Mouse (Mus musculus) liver, adult 2 months (tissue): ENCODE data around the gene Mrnip. TPM values are rescaled to one million over a fixed set of nuclear protein-coding genes. Genes with fewer than 3 reads are reported as not detected.

ENCODE experiments used
- DNase-seq: peaks from one replicate; pipeline ENCODE4 v3.0.0-alpha.2; 2011; ENCODE audit warnings: low read depth, low spot score; ENCODE audit errors: extremely low read depth
- H3K27ac ChIP-seq: fragments of 200-500 bp; replicated peaks from 2 replicates; pipeline ENCODE4 v1.5.1; 2012; ENCODE audit warnings: low read depth, mild to moderate bottlenecking, control low read depth, inconsistent platforms, low read length; ENCODE audit not compliant: insufficient read depth
- H3K27me3 ChIP-seq: fragments of 200-500 bp; 2 replicates; pipeline ENCODE4 v1.6.1; 2012; ENCODE audit warnings: mild to moderate bottlenecking, moderate library complexity, low read length, inconsistent platforms; ENCODE audit not compliant: control insufficient read depth, insufficient read depth
- H3K36me3 ChIP-seq: fragments of 200-500 bp; 2 replicates; pipeline ENCODE4 v1.6.1; 2012; ENCODE audit warnings: low read length, inconsistent platforms; ENCODE audit not compliant: control insufficient read depth, insufficient read depth
- H3K4me1 ChIP-seq: fragments of 200-500 bp; 2 replicates; pipeline ENCODE4 v1.6.1; 2011; ENCODE audit warnings: low read length; ENCODE audit not compliant: control insufficient read depth, insufficient read depth
- H3K4me3 ChIP-seq: fragments of 200-500 bp; 2 replicates; pipeline ENCODE4 v1.5.1; 2011; ENCODE audit warnings: low read depth, mild to moderate bottlenecking, control low read depth, low read length, moderate library complexity; ENCODE audit not compliant: insufficient read depth
- H3K79me2 ChIP-seq: fragments of 200-500 bp; 2 replicates; pipeline ENCODE4 v1.6.1; 2012; ENCODE audit warnings: inconsistent platforms, mild to moderate bottlenecking, low read length, moderate library complexity; ENCODE audit not compliant: control insufficient read depth, insufficient read depth
- H3K9ac ChIP-seq: fragments of 200-500 bp; 2 replicates; pipeline ENCODE4 v1.6.1; 2012; ENCODE audit warnings: low read depth, mild to moderate bottlenecking, control low read depth, inconsistent platforms, low read length
- CTCF ChIP-seq: fragments of 200-500 bp; IDR thresholded peaks from 2 replicates; pipeline ENCODE4 v1.5.1; 2011; ENCODE audit warnings: low read depth, low read length, control low read depth
- POLR2A ChIP-seq: fragments of 200-500 bp; IDR thresholded peaks from 2 replicates; pipeline ENCODE4 v1.6.1; 2011; ENCODE audit warnings: low read length, control low read depth; ENCODE audit not compliant: insufficient read depth; ENCODE audit errors: extremely low read depth
- WGBS: fragments of 180-500 bp; shearing (Covaris S2); methylation state at CpG from one replicate; pipeline ENCODE4 v1.1.7; 2018; 5-methylcytosine and 5-hydroxymethylcytosine counted together
- polyA plus RNA-seq: library from polyadenylated mRNA; depleted of rRNA; stranded (reverse); fragments of >200 nt; gene quantifications from 2 replicates; pipeline ENCODE4 v1.2.3, GENCODE M21; 2012
- total RNA-seq: library from RNA; depleted of rRNA; stranded (reverse); fragments of >200 nt; gene quantifications from 2 replicates; pipeline ENCODE4 v1.2.3, GENCODE M21; 2014

Gene Mrnip
- total and polyA plus RNA-seq, 2 experiments, result 8.5 to 9.9 TPM

DNA sequence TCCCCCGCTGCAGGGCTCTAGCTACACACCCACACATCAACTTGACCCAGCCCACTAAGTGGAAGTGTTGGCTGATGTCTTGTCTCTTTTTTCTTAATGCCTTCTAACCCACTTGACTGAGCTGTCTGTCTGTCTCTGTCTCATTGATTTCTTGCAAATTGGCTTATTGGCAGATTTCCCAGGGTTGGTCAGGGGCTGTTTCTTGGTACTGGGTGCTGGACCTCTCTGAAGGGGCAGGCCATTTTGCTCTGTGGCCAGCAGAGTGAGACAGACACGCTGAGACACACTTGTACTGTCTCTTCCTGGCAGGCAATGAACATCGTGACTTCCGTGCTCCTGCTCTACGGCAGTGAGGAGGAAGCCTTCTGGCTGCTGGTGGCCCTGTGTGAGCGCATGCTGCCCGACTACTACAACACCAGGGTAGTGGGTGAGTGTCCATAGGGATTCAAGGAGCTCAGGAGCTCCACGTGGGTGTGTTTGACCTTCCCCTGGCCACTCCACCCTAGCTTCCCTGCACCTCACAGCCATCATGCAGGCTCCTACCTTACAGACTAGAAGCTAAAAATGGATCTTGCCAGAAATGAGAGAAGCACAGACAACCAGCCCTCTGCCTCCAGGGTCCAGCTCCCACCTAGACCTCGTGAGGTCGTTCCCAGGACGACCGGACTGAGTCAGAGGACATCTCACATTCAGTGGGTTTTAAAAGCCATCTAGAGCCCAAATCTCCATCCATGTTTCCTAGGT lies 19.3 kb upstream of the Mrnip start:
- WGBS, result 78% methylated on average over 12 of the region's 12 CpGs
- Histone ChIP-seq H3K4me3 (no peak overlapping the region), H3K79me2 (no peaks in the 10 kb centered on the region), H3K27me3 (no peaks in the 10 kb centered on the region), H3K4me1 (peaks cover 10% of the 10 kb centered on the region), H3K27ac (no peak overlapping the region), H3K9ac (no peak overlapping the region), H3K36me3 (peaks cover 21% of the 10 kb centered on the region)
- TF ChIP-seq CTCF (no peak), POLR2A (no peak)
- no peak for DNase-seq

DNA sequence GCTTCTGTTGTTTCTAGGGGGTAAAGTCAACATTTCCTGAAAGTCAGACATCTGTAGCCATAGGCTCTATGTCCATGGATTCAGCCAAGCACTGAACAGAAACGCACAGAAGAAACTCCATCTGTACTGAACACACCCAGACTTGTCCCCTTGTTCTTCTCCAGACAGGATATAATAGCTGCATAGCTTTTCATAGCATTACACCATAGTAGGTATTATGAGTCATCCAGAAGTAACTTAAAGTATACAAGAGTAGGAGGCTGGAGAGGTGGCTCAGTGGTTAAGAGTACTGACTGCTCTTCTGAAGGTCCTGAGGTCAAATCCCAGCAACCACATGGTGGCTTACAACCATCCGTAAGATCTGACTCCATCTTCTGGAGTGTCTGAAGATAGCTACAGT lies 18.5 kb upstream of the Mrnip start:
- H3K4me1 ChIP-seq, result peaks cover 12% of the 10 kb centered on the region
- no peak for DNase-seq
- H3K27me3 ChIP-seq, result no peaks in the 10 kb centered on the region
- peaks cover 14% of the 10 kb centered on the region; the same call in 1 of the 2 replicates for H3K36me3 ChIP-seq
- WGBS, result 95% methylated on average over 2 of the region's 2 CpGs
- no peak for TF ChIP-seq CTCF
- TF ChIP-seq POLR2A, result no peak
- no peaks in the 10 kb centered on the region for H3K79me2 ChIP-seq
- H3K9ac ChIP-seq, result no peak overlapping the region
- no peak overlapping the region for H3K4me3 ChIP-seq
- H3K27ac ChIP-seq, result no peak overlapping the region

DNA sequence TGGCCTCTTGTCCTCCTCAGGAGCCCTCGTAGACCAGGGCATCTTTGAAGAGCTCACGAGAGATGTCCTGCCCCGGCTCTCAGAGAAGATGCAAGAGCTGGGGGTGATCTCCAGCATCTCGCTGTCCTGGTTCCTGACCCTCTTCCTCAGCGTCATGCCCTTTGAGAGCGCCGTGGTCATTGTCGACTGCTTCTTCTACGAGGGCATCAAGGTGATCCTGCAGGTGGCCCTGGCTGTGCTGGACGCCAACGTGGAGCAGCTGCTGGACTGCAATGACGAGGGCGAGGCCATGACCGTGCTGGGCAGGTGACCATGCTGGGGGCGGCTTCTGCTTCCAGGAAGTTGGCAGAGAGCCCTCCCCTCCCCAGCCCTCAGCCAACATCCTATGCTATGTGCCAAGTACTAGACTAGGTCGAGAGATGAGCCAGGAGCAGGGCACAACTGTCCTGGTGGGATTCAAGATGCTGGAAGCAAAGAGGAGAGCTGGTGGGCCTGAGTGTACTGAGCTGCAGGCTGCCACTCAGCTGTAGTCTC lies 17.5 kb upstream of the Mrnip start:
- H3K4me1 ChIP-seq, result peaks cover 18% of the 10 kb centered on the region
- TF ChIP-seq CTCF, result no peak
- H3K27ac ChIP-seq, result no peak overlapping the region
- H3K36me3 ChIP-seq, result peaks cover 12% of the 10 kb centered on the region; the same call in 1 of the 2 replicates
- 62% methylated on average over 16 of the region's 16 CpGs for WGBS
- no peak overlapping the region for H3K4me3 ChIP-seq
- no peak for DNase-seq
- H3K27me3 ChIP-seq, result no peaks in the 10 kb centered on the region
- no peaks in the 10 kb centered on the region for H3K79me2 ChIP-seq
- H3K9ac ChIP-seq, result no peak overlapping the region

DNA sequence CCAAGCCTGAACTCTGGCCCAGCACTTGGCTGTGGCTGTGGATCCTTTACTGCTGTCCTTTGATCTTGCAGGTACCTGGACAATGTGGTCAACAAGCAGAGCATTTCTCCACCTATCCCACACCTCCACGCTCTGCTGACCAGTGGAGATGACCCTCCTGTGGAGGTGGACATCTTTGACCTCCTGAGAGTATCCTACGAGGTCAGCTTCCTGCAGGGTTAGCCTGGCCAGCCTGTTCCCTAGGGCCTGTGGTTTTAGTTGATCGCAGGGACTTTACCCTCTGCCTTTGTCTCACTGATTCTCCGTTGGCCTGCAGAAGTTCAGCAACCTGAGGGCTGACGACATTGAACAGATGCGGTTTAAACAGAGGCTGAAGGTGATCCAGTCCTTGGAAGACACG lies 15.9 kb upstream of the Mrnip start:
- no peaks in the 10 kb centered on the region for H3K27me3 ChIP-seq
- no peak for TF ChIP-seq POLR2A
- no peak for TF ChIP-seq CTCF
- DNase-seq, result peak; percentile 88
- H3K9ac ChIP-seq, result no peak overlapping the region
- H3K4me3 ChIP-seq, result no peak overlapping the region
- H3K36me3 ChIP-seq, result peaks cover 5% of the 10 kb centered on the region; the same call in 1 of the 2 replicates
- no peaks in the 10 kb centered on the region for H3K79me2 ChIP-seq
- peak overlapping the region; percentile 35 for H3K27ac ChIP-seq
- peaks cover 18% of the 10 kb centered on the region for H3K4me1 ChIP-seq
- 25% methylated on average over 7 of the region's 7 CpGs for WGBS

DNA sequence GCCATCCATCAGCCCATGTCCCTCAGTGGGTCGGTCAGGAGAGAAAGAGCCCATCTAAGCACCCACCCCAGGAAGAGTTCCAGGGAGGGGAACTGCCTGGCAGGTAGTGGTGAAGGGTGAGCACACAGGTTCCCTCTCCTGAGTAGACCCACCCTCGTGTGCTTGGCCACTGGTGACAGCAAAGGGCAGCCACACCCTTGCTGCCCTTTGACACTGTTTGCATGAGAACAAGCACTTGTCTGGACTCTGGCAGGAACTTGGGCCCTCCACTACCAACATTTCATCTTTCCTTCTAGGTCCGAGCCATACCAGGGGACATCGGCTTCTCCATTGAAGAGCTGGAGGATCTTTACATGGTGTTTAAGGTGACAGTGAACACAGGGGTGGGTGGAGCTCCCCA lies 14.9 kb upstream of the Mrnip start:
- no peak overlapping the region for H3K9ac ChIP-seq
- no peaks in the 10 kb centered on the region for H3K79me2 ChIP-seq
- DNase-seq, result peak; percentile 55
- 51% methylated on average over 4 of the region's 4 CpGs for WGBS
- H3K4me3 ChIP-seq, result no peak overlapping the region
- peaks cover 18% of the 10 kb centered on the region for H3K4me1 ChIP-seq
- peaks cover 4% of the 10 kb centered on the region; the same call in 1 of the 2 replicates for H3K36me3 ChIP-seq
- TF ChIP-seq CTCF (no peak), POLR2A (no peak)
- H3K27me3 ChIP-seq, result no peaks in the 10 kb centered on the region
- H3K27ac ChIP-seq, result no peak overlapping the region

DNA sequence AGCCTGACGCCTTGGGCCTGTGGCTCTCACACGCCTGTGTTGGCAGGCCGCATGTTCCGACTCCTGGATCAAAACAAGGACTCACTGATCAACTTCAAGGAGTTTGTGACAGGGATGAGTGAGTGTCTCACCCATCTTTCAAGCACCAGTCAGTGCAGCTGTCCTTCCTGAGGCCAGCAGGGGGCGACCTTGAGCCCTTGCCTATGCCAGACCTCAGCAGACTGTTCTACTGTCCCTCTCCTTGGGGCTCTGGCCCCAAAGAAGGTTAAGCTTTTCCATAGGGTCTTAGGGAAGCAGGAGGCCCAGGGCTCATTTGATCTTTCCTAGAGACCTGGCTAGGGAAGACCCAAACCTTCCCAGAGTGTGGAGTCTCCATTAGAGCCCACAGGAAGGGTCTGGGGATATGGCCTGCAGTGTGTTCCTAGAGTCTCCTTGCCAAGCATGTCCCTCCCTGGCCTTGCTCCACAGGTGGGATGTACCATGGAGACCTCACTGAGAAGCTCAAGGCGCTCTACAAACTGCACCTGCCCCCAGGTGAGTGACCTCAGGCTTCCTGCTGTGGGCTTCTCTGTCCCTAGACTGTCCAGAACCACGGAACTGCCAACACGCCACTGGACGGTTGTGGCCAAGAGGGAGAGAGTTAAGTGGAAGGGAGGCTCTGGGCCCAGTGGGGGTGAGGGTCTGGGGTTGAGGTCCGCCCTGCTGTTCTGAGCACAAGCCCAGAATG lies 12.5 kb upstream of the Mrnip start:
- Histone ChIP-seq H3K36me3 (no peaks in the 10 kb centered on the region), H3K27me3 (no peaks in the 10 kb centered on the region), H3K9ac (no peak overlapping the region), H3K4me1 (peaks cover 18% of the 10 kb centered on the region), H3K4me3 (no peak overlapping the region), H3K27ac (no peak overlapping the region), H3K79me2 (no peaks in the 10 kb centered on the region)
- 67% methylated on average over 10 of the region's 10 CpGs for WGBS
- TF ChIP-seq POLR2A, result no peak
- peak; percentile 98 for TF ChIP-seq CTCF
- peak; percentile 44 for DNase-seq
